Mouse (Mus musculus) bone marrow, adult 2 months (tissue): ENCODE measurements around the gene H2-Oa.

Experiments used
- CTCF ChIP-seq: fragments of 200-500 bp; IDR thresholded peaks from 2 replicates; pipeline ENCODE4 v1.5.1; 2011; ENCODE audit warnings: low read length, control low read depth; ENCODE audit not compliant: control insufficient read depth, insufficient read depth
- POLR2A ChIP-seq: fragments of 200-500 bp; IDR thresholded peaks from 2 replicates; pipeline ENCODE4 v1.6.1; 2011; ENCODE audit warnings: low read depth, mild to moderate bottlenecking, control low read depth, low read length, borderline replicate concordance; ENCODE audit not compliant: control insufficient read depth

DNA sequence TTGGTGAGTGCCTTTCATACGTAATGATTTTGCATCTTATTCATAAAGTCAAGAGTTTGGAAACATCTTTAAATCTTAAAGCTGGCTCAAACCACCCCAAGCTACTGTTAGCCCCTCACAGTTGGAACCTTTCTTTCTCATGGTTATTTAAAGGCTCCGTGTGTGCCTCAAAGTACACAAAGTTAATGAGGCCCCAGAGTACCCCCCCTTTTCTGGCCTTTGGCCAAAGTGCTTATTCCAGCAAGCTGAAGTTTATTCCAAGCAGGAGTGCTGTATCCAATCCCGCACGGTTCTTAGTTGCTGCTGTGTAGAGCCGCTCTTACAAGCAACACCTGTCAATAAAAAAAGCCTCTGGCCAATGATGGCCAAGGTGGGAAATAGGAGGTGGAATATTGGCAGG lies 7.4 kb downstream of the H2-Oa start:
- TF ChIP-seq CTCF (no peak), POLR2A (no peak)
